Mouse (Mus musculus) liver, embryonic 13.5 days (tissue): ENCODE data around the gene Greb1. TPM values are rescaled to one million over a fixed set of nuclear protein-coding genes. Genes with fewer than 3 reads are reported as not detected.

Experiments used
- ATAC-seq: fragments of 200-750 bp; cut with Nextera tagmentation; 2 replicates; pipeline ENCODE4 v1.8.0; 2017; ENCODE audit warnings: low read depth, mild to moderate bottlenecking, moderate number of reproducible peaks, moderate library complexity
- DNase-seq: peaks from one replicate; pipeline ENCODE4 v3.0.0; 2022
- H3K27ac ChIP-seq: fragments of 300-500 bp; sonication (generic); 2 replicates; pipeline ENCODE4 v1.5.1; 2015; ENCODE audit warnings: moderate library complexity, mild to moderate bottlenecking, inconsistent platforms
- H3K27me3 ChIP-seq: fragments of 300-500 bp; sonication (generic); 2 replicates; pipeline ENCODE4 v1.6.1; 2015; ENCODE audit warnings: mild to moderate bottlenecking, inconsistent platforms
- H3K36me3 ChIP-seq: fragments of 300-500 bp; sonication (generic); 2 replicates; pipeline ENCODE4 v1.6.1; 2015; ENCODE audit warnings: mild to moderate bottlenecking, inconsistent platforms
- H3K4me1 ChIP-seq: fragments of 300-500 bp; sonication (generic); replicated peaks from 2 replicates; pipeline ENCODE4 v1.6.1; 2015; ENCODE audit warnings: inconsistent platforms
- H3K4me2 ChIP-seq: fragments of 300-500 bp; sonication (generic); 2 replicates; pipeline ENCODE4 v1.6.1; 2015; ENCODE audit warnings: inconsistent platforms, mild to moderate bottlenecking, moderate library complexity
- H3K4me3 ChIP-seq: fragments of 300-500 bp; sonication (generic); replicated peaks from 2 replicates; pipeline ENCODE4 v1.5.1; 2015; ENCODE audit warnings: mild to moderate bottlenecking, inconsistent platforms
- H3K9ac ChIP-seq: fragments of 300-500 bp; sonication (generic); 2 replicates; pipeline ENCODE4 v1.6.1; 2015; ENCODE audit warnings: mild to moderate bottlenecking, inconsistent platforms
- H3K9me3 ChIP-seq: fragments of 300-500 bp; sonication (generic); replicated peaks from 2 replicates; pipeline ENCODE4 v1.6.1; 2016; ENCODE audit warnings: inconsistent platforms
- WGBS: fragments of 180-500 bp; shearing (Covaris S2); methylation state at CpG from one replicate; pipeline ENCODE4 v1.1.7; 2015; ENCODE audit not compliant: insufficient replicate concordance; 5-methylcytosine and 5-hydroxymethylcytosine counted together
- polyA plus RNA-seq: library from polyadenylated mRNA; unstranded; fragments of >200 nt; fragmentation: Nextera tagmentation; extraction: Ambion mirVana; gene quantifications from 2 replicates; pipeline ENCODE4 v1.2.1, GENCODE M21; 2015

Gene Greb1
- polyA plus RNA-seq, 1 experiment from 2014 or later, result 0.61 TPM

DNA sequence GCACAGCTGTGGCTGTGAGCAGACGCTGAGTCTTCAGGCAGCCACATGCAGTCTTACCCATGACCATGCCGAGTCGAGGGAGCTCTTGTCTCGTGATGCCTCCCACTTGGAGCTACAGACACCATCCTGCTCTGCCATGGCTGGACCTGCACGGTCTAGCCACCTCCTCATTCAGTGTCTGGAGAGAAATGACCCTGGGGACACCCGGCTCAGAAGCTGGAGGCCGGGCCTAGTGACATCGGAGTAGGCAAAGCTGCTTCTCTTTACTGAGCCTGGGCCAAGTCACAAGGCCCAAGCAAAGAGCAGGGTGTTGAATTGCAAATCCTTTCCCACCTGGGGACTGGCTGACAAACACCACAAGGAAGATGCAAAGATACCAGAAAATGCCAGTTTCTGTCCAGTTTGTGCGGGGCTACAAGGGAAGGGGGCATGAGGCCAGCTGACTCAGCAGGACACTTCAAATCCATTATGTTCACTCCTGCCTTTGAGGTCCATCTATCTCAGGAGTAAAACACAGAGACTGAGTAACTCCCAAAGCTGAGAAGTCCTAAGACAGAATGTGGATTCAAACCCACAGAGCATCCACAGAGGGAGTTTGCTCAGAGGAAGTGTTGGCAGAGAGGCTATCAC, 153.8 kb downstream of the Greb1 start:
- Histone ChIP-seq H3K4me2 (no peak overlapping the region), H3K27me3 (no peaks in the 10 kb centered on the region), H3K9ac (no peak overlapping the region), H3K9me3 (no peaks in the 10 kb centered on the region), H3K4me3 (no peak overlapping the region), H3K4me1 (no peaks in the 10 kb centered on the region), H3K27ac (no peak overlapping the region), H3K36me3 (no peaks in the 10 kb centered on the region)
- WGBS, result 46% methylated on average over 9 of the region's 9 CpGs
- ATAC-seq, result no peak
- no peak for DNase-seq

DNA sequence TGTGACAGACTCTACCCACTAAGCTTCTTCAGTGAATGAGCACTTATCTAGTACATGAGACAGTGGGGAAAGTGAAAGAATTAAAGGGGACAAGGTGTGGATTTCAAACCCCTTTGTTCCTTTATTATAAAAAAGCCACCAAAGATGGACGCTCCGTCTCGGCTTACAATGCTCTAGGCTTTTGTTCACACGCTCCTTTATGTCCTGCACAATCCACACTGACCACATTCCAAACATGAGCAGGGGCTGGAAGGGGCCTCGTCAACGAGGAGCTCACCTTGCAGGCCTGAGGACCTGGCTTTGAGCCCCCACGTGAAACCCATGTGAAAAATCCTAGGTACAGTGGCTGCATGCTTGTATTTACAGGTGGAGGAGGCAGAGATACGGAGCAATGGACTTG, 156.0 kb downstream of the Greb1 start:
- Histone ChIP-seq H3K4me3 (no peak overlapping the region), H3K4me2 (no peak overlapping the region), H3K9me3 (no peaks in the 10 kb centered on the region), H3K27ac (no peak overlapping the region), H3K36me3 (no peaks in the 10 kb centered on the region), H3K27me3 (no peaks in the 10 kb centered on the region), H3K9ac (no peak overlapping the region), H3K4me1 (no peaks in the 10 kb centered on the region)
- no peak for ATAC-seq
- no peak for DNase-seq
- WGBS, result 52% methylated on average over 8 of the region's 8 CpGs

DNA sequence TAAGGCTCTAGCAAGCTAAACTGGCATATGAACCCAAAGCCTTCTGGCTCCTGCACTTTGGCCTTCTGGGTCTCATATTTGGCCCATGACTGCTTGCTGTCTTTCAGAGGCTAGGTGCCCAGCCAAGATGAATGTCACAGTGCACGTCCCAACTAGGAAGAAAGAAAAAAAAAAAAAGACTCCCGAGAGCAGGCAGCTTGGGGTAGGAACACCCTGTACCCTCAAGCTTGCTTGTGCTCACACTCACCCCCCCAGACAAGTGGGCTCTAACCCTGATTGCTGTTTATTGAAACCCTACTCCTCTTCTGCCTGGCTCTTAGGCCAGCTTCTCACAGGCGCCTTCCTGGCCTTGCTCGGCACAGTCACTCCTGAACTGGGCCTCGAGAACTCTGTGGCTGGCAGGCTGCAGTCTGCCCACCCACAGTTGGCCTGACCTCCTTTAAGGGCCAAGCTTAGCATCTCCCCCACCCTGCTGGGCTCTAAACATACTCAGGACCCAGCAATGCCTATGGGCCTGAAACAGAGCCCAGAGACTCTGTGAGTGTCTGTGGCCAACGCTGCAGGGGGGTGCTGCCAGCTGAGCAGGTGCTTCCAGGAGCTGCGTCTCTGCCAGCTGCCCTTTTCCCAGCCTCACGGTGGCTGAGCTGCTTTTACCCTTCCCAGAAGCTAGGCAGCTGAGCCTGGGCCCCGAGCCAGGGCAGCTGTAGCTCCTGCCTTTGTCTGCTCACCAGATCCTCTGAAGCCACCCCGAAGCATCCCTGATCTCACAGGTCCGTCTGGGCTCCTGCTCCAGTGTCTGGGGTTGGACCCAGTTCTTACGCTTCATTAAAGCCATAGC, 157.0 kb downstream of the Greb1 start:
- Histone ChIP-seq H3K36me3 (no peaks in the 10 kb centered on the region), H3K27me3 (no peaks in the 10 kb centered on the region), H3K4me2 (no peak overlapping the region), H3K4me1 (no peaks in the 10 kb centered on the region), H3K27ac (no peak overlapping the region), H3K4me3 (no peak overlapping the region), H3K9ac (no peak overlapping the region), H3K9me3 (no peaks in the 10 kb centered on the region)
- DNase-seq, result no peak
- WGBS, result 57% methylated on average over 12 of the region's 12 CpGs
- ATAC-seq, result no peak

DNA sequence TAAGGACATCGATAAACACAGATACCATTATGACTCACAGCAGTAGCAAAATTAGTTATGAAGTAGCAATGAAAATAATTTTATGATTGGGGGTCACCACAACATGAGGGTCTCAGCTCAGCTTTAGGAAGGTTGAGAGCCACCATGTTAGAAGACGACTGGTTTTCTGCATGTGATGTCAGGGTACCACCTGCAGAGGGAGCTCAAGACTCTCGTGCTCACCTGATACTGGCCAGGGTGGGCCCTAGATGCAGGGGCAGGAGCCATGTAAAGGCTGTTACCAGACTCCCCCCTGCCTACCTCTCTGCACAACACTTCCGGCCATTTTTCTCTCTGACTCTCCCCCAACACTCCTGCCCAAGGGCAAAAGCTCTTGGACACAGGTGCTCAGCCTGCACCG, 158.7 kb downstream of the Greb1 start:
- Histone ChIP-seq H3K36me3 (no peaks in the 10 kb centered on the region), H3K27ac (no peak overlapping the region), H3K4me2 (no peak overlapping the region), H3K9ac (no peak overlapping the region), H3K4me1 (no peaks in the 10 kb centered on the region), H3K4me3 (no peak overlapping the region), H3K27me3 (no peaks in the 10 kb centered on the region), H3K9me3 (no peaks in the 10 kb centered on the region)
- DNase-seq (no peak), ATAC-seq (no peak)
- 49% methylated on average over 5 of the region's 5 CpGs for WGBS

DNA sequence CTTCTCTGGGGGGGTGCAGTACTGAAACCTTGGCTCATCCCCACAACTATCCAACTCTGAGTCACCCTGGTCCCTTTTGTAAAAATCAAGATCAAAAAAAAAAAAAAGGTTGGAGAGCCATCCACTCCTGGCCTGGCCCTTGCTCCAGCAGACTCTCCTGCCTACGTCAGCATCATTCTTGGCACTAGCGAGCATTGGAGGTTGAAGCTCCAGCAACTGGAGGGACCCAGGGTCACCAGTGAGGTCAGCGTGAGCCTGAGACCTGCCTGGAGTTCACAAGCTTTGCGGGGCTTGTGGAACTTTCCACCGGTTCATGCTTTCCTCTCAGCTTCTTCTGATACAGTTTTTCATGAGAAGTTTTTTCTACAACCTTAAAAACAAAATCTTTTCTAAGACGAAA, 160.6 kb downstream of the Greb1 start:
- no peak overlapping the region for H3K9ac ChIP-seq
- no peaks in the 10 kb centered on the region for H3K4me1 ChIP-seq
- no peak for DNase-seq
- no peak for ATAC-seq
- H3K4me2 ChIP-seq, result no peak overlapping the region
- 0 out of 2 replicates have a peak, but pooled peaks cover 2% of the 10 kb centered on the region for H3K27me3 ChIP-seq
- no peaks in the 10 kb centered on the region for H3K36me3 ChIP-seq
- no peaks in the 10 kb centered on the region for H3K9me3 ChIP-seq
- no peak overlapping the region for H3K4me3 ChIP-seq
- no peak overlapping the region for H3K27ac ChIP-seq
- WGBS, result 62% methylated on average over 6 of the region's 6 CpGs

DNA sequence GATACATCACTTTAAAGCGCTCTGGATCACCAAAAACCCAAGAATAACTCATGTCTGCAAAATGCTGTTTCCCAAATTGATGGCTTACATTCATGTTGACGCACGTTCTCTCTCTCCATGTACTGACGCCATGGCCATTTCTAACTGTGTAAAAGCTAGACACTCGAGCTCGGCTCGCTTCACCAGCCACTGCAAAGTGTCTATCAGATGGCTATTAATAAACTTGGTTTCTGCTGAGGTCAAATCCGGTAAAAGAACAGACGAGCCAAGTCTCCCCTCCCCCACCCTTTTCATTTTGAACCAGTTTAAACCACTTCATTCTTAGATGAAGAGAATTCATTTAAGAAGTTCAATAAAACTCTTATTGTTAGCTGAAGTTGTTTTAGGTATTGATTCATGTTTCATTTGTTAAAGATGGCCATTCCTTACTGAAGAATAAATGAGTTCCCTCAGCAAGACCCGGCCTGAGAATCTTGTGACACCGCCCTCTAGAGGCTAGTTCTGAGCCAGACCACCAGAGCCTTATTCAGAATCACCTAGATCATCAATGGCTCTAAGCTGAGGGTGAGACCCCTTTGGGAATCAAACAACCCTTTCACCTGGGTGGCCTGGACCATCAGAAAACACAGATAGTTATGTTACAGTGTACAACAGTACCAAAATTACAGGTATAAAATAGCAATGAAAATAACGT, 161.5 kb downstream of the Greb1 start:
- no peak for ATAC-seq
- no peak overlapping the region for H3K4me2 ChIP-seq
- H3K4me1 ChIP-seq, result no peaks in the 10 kb centered on the region
- H3K9me3 ChIP-seq, result no peaks in the 10 kb centered on the region
- H3K27ac ChIP-seq, result no peak overlapping the region
- no peak for DNase-seq
- 53% methylated on average over 12 of the region's 12 CpGs for WGBS
- 0 out of 2 replicates have a peak, but pooled peaks cover 2% of the 10 kb centered on the region for H3K27me3 ChIP-seq
- no peak overlapping the region for H3K4me3 ChIP-seq
- H3K36me3 ChIP-seq, result no peaks in the 10 kb centered on the region
- H3K9ac ChIP-seq, result no peak overlapping the region

DNA sequence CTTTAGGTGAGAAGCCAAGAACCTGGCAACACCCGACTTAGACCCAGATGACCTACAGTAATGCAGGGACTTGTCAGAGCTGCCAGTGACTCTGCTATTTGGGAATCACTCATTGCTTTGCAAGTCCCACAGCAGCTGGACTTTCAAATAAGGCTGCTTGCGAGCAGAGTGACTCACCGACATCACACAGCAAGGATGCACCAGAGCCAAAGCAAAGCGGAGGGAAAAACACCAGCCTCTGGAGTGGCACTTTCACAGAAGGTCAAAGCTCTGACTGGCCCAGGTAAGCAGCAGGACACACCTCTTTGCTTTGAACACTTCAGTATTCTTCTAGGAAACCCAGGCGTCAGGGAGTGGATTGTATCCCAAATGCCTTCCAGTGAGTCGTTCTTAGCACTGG, 164.9 kb downstream of the Greb1 start:
- no peak for ATAC-seq
- Histone ChIP-seq H3K4me2 (no peak overlapping the region), H3K4me1 (no peaks in the 10 kb centered on the region), H3K4me3 (no peak overlapping the region), H3K36me3 (no peaks in the 10 kb centered on the region), H3K27me3 (0 out of 2 replicates have a peak, but pooled peaks cover 2% of the 10 kb centered on the region), H3K9ac (no peak overlapping the region), H3K27ac (no peak overlapping the region), H3K9me3 (no peaks in the 10 kb centered on the region)
- WGBS, result 57% methylated on average over 6 of the region's 6 CpGs
- DNase-seq, result no peak

DNA sequence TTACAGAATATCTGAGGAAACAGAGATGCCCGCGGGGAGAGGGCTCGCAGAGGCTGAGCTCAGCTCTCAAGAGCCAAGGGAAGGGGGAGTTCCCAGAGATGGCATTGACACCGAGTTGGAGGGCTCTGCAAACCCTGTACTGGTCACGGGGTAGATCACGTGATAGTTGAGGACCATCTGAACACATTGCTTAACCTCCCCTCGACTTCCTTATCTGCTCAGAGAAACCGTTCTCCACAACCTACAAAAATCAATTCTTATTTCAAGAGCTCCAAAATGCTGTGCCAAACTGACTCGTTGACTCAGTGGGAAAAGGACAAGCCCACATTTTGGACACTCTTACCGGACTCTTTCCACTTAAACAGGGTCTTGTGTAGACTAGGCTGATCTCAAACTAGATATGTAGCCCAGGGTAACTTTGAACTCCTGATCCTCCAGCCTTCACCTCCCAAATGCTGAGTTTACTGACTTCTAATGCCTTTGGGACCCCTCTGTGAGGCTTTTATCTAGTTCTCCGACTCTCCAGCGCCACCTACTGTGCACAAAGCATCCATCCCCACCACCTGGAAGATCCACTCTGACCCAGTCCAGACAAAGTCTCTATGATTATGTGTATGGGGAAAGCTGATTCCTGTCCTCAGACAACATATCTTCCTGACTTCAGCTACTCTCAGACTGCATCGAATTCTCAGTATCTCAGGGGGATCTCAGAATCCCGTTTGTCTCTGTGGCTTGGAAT, 166.4 kb downstream of the Greb1 start:
- no peak for DNase-seq
- H3K27ac ChIP-seq, result no peak overlapping the region
- H3K4me2 ChIP-seq, result no peak overlapping the region
- no peak overlapping the region for H3K9ac ChIP-seq
- H3K4me1 ChIP-seq, result no peaks in the 10 kb centered on the region
- H3K4me3 ChIP-seq, result no peak overlapping the region
- 0 out of 2 replicates have a peak, but pooled peaks cover 2% of the 10 kb centered on the region for H3K27me3 ChIP-seq
- 44% methylated on average over 14 of the region's 14 CpGs for WGBS
- no peaks in the 10 kb centered on the region for H3K9me3 ChIP-seq
- no peak for ATAC-seq
- H3K36me3 ChIP-seq, result no peaks in the 10 kb centered on the region

DNA sequence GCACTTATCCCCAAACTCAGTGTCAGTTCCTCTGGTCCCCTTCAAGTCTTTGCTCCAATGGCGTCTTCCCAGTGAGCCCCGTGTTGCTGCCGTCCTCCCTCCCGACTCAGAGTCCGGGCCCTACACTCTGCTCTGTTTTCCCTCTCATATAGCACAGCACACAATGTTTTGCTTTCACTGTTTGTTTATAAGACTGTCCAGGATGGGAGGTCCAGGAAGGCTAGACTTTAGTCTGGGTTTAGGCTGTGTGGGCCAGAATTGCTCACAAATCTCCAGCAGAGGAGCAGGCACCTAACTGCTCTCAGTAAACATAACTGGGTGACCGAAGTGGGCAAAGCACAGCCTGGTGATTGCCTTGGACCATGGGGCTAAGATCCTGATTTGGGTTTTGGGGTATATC, 167.5 kb downstream of the Greb1 start:
- H3K4me3 ChIP-seq, result no peak overlapping the region
- DNase-seq, result no peak
- H3K9me3 ChIP-seq, result no peaks in the 10 kb centered on the region
- 0 out of 2 replicates have a peak, but pooled peaks cover 2% of the 10 kb centered on the region for H3K27me3 ChIP-seq
- H3K4me1 ChIP-seq, result no peaks in the 10 kb centered on the region
- ATAC-seq, result no peak
- no peaks in the 10 kb centered on the region for H3K36me3 ChIP-seq
- WGBS, result 70% methylated on average over 6 of the region's 6 CpGs
- H3K9ac ChIP-seq, result no peak overlapping the region
- H3K4me2 ChIP-seq, result no peak overlapping the region
- H3K27ac ChIP-seq, result no peak overlapping the region

DNA sequence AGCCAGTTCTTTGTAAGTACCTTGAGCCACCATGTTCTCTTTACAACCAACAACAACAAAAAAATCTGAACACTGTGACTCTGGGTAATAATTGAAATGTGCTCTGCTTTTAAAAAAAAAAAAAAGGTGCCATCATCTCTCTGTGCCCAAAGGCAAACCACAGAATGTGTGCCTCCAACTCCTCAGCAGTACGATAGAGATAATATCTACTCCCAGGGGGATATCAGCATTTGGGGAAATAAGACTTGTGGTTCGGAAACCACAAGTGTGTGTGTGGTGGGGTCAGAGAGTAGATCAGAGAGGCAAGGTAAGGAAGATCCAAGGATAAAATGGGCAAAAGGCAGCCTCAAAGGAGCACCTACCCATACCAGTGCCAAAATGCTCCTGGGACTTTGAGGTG, 169.3 kb downstream of the Greb1 start:
- no peak overlapping the region for H3K27ac ChIP-seq
- ATAC-seq, result no peak
- no peak overlapping the region for H3K9ac ChIP-seq
- H3K4me3 ChIP-seq, result no peak overlapping the region
- H3K36me3 ChIP-seq, result no peaks in the 10 kb centered on the region
- H3K4me1 ChIP-seq, result no peaks in the 10 kb centered on the region
- WGBS, result 14% methylated on average over 2 of the region's 2 CpGs
- DNase-seq, result no peak
- H3K4me2 ChIP-seq, result no peak overlapping the region
- 0 out of 2 replicates have a peak, but pooled peaks cover 2% of the 10 kb centered on the region for H3K27me3 ChIP-seq
- H3K9me3 ChIP-seq, result no peaks in the 10 kb centered on the region

DNA sequence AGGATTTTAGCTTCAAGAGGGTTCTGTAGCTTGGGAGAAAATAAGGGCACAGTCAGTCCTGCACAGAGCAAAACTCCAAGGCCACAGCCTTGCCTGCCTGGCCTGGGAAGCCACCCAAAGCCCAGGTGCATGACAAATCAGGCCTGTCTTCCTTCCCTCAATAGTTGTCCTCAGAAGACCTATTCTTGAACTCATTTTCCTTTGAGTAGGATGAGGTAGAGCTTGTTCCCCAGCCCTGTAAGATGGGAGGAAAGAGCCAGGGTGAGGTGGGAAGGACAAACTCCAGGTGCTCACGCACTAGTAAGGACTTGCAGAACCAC, 169.9 kb downstream of the Greb1 start:
- H3K4me2 ChIP-seq, result no peak overlapping the region
- no peaks in the 10 kb centered on the region for H3K4me1 ChIP-seq
- no peak overlapping the region for H3K9ac ChIP-seq
- H3K27ac ChIP-seq, result no peak overlapping the region
- no peak overlapping the region for H3K4me3 ChIP-seq
- H3K36me3 ChIP-seq, result no peaks in the 10 kb centered on the region
- ATAC-seq (no peak), DNase-seq (no peak)
- H3K9me3 ChIP-seq, result no peaks in the 10 kb centered on the region
- H3K27me3 ChIP-seq, result 0 out of 2 replicates have a peak, but pooled peaks cover 2% of the 10 kb centered on the region
- WGBS, result 89% methylated on average over 1 of the region's 1 CpGs
